Mouse (Mus musculus) midbrain, postnatal 0 days (tissue): Measurements from ENCODE around the gene Fscn1. TPM values are rescaled to one million over a fixed set of nuclear protein-coding genes. Genes with fewer than 3 reads are reported as not detected.
A peak's percentile ranks its signal among the peaks of the same experiment; 100 is the strongest.

Experiments used
- ATAC-seq: fragments of 200-750 bp; cut with Nextera tagmentation; 2 replicates; pipeline ENCODE4 v1.8.0; 2017; ENCODE audit warnings: moderate number of reproducible peaks, mild to moderate bottlenecking, moderate TSS enrichment, moderate library complexity; ENCODE audit not compliant: low FRiP score
- DNase-seq: peaks from one replicate; pipeline ENCODE4 v3.0.0-alpha.2; 2015; ENCODE audit warnings: low spot score
- H3K27ac ChIP-seq: fragments of 300-500 bp; sonication (generic); 2 replicates; pipeline ENCODE4 v1.5.1; 2014; ENCODE audit warnings: low read depth, mild to moderate bottlenecking, low read length, mixed read lengths
- H3K27me3 ChIP-seq: fragments of 300-500 bp; sonication (generic); 2 replicates; pipeline ENCODE4 v1.6.1; 2014; ENCODE audit warnings: low read length, control low read depth, mixed read lengths; ENCODE audit not compliant: insufficient read depth
- H3K36me3 ChIP-seq: fragments of 300-500 bp; sonication (generic); 2 replicates; pipeline ENCODE4 v1.6.1; 2014; ENCODE audit warnings: low read length, control low read depth, mixed read lengths; ENCODE audit not compliant: insufficient read depth
- H3K4me1 ChIP-seq: fragments of 300-500 bp; sonication (generic); 2 replicates; pipeline ENCODE4 v1.6.1; 2014; ENCODE audit warnings: mild to moderate bottlenecking, control low read depth, antibody characterized with exemption, low read length, mixed read lengths; ENCODE audit not compliant: insufficient read depth
- H3K4me2 ChIP-seq: fragments of 300-500 bp; sonication (generic); 2 replicates; pipeline ENCODE4 v1.6.1; 2014; ENCODE audit warnings: low read depth, mild to moderate bottlenecking, low read length, mixed read lengths; ENCODE audit not compliant: poor library complexity, severe bottlenecking
- H3K4me3 ChIP-seq: fragments of 300-500 bp; sonication (generic); 2 replicates; pipeline ENCODE4 v1.5.1; 2014; ENCODE audit warnings: low read depth, mild to moderate bottlenecking, low read length, moderate library complexity
- H3K9ac ChIP-seq: fragments of 300-500 bp; sonication (generic); replicated peaks from 2 replicates; pipeline ENCODE4 v1.6.1; 2014; ENCODE audit warnings: mild to moderate bottlenecking, low read length, moderate library complexity, mixed read lengths; ENCODE audit not compliant: poor library complexity, severe bottlenecking
- H3K9me3 ChIP-seq: fragments of 300-500 bp; sonication (generic); 2 replicates; pipeline ENCODE4 v1.6.1; 2016; ENCODE audit warnings: low read length, control low read depth
- CTCF ChIP-seq: IDR thresholded peaks from 2 replicates; pipeline ENCODE4 v1.5.1; 2016; ENCODE audit warnings: antibody characterized with exemption, mild to moderate bottlenecking
- WGBS: fragments of 180-500 bp; shearing (Covaris S2); extraction: QIAGEN DNeasy Blood & Tissue Kit; methylation state at CpG from one replicate; pipeline ENCODE4 v1.1.7; 2014; 5-methylcytosine and 5-hydroxymethylcytosine counted together
- polyA plus RNA-seq: library from polyadenylated mRNA; unstranded; fragments of >200 nt; fragmentation: Nextera tagmentation; extraction: Ambion mirVana; gene quantifications from 2 replicates; pipeline ENCODE4 v1.2.1, GENCODE M21; 2015
- total RNA-seq: library from RNA; depleted of rRNA; stranded (reverse); fragments of >200 nt; gene quantifications from 2 replicates; pipeline ENCODE4 v1.2.3, GENCODE M21; 2014

The Fscn1 gene
- total and polyA plus RNA-seq, 2 experiments from 2014 or later, result 504 to 616 TPM

DNA sequence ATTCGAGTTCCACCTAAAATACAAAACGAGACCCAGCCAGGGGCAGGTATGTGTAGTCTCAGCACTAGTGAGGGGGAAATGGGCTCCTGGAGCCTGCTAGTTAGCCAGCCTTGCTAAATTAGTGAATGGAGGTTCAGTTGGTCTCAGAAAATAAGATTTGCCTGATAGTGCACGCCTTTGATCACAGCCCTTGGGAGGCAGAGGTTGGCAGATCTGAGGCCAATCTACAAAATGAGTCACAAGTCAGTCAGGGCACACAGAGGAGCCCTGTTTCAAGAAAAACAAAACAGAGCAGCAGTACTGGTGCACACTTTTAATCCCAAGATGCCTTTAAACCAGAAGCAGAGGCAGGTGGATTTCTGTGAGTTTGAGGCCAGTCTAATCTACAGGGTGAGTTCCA is 29.0 kb downstream of the Fscn1 start:
- no peak overlapping the region for H3K27ac ChIP-seq
- ATAC-seq (no peak), DNase-seq (no peak)
- no peaks in the 10 kb centered on the region for H3K4me1 ChIP-seq
- H3K9ac ChIP-seq, result no peak overlapping the region
- 90% methylated on average over 3 of the region's 3 CpGs for WGBS
- H3K9me3 ChIP-seq, result no peaks in the 10 kb centered on the region
- no peak overlapping the region for H3K4me3 ChIP-seq
- TF ChIP-seq CTCF, result no peak
- H3K36me3 ChIP-seq, result peaks cover 25% of the 10 kb centered on the region
- no peak overlapping the region for H3K4me2 ChIP-seq
- H3K27me3 ChIP-seq, result no peaks in the 10 kb centered on the region

DNA sequence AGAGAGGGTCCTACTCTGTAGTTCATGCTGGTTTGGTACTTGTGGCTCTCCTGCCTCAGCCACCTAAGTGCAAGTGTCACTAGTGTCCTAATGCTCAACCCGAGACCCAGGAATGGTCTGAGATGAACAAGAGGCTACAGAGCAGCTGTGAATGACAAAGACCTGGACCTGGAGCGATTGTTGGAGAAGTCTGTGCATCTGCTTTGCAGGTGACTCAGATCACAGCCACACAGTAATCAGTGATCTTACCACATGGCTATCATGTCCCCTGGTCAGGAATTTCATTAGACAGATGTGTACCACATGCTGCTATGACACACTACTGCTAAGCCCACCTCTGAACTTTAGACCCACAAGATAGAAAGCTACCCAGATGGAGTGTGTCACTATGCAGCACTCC is 34.6 kb downstream of the Fscn1 start:
- TF ChIP-seq CTCF, result no peak
- no peak overlapping the region for H3K4me3 ChIP-seq
- no peaks in the 10 kb centered on the region for H3K27me3 ChIP-seq
- peaks cover 28% of the 10 kb centered on the region for H3K36me3 ChIP-seq
- no peaks in the 10 kb centered on the region for H3K9me3 ChIP-seq
- 90% methylated on average over 2 of the region's 2 CpGs for WGBS
- no peak for ATAC-seq
- no peak for DNase-seq
- no peaks in the 10 kb centered on the region for H3K4me1 ChIP-seq
- no peak overlapping the region for H3K27ac ChIP-seq
- H3K4me2 ChIP-seq, result no peak overlapping the region
- H3K9ac ChIP-seq, result no peak overlapping the region

DNA sequence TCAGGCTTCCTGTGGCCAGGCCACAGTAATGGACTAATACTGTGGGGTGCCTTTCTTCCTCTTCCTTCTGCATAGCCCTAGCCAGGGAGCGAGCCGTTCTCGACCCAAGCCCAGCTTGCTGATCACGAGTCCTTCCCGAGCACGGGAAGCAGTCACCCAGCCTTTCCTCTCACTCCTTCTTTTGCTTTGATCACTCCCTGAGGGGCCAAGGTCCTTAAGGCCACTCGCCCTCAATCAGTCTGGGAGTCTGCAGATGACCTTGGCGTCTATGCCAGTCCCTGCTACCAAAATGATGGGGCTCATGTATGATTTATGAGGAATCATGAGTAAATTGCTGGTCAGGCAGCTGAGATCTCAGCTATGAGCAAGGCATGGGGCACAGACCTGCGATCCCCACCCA is 37.4 kb downstream of the Fscn1 start:
- Histone ChIP-seq H3K4me3 (no peak overlapping the region), H3K9ac (no peak overlapping the region), H3K27ac (no peak overlapping the region), H3K9me3 (no peaks in the 10 kb centered on the region), H3K4me1 (no peaks in the 10 kb centered on the region), H3K4me2 (no peak overlapping the region), H3K36me3 (peaks cover 12% of the 10 kb centered on the region), H3K27me3 (no peaks in the 10 kb centered on the region)
- ATAC-seq (no peak), DNase-seq (no peak)
- TF ChIP-seq CTCF, result no peak
- 81% methylated on average over 9 of the region's 9 CpGs for WGBS

DNA sequence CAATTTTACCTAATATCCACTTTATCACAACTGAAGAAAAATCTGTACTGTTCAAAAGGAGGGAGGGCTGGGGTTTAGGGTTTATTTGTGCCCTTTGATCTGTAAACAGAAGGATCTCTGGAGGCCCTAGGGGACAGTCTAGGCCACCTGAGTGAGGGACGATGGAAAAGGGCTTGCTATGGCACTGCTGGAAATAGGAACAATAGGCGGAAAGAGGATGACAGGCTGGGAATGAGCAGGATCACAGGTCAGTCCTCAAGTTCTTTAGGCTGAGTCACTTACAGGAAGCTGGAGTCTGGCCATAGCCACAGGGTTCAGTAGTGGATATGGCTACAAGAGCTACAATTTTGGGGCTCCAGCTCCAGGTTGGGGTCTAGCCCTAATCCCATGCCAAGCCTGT is 38.0 kb downstream of the Fscn1 start:
- H3K9me3 ChIP-seq, result no peaks in the 10 kb centered on the region
- no peak overlapping the region for H3K9ac ChIP-seq
- 43% methylated on average over 2 of the region's 2 CpGs for WGBS
- no peaks in the 10 kb centered on the region for H3K27me3 ChIP-seq
- no peaks in the 10 kb centered on the region for H3K4me1 ChIP-seq
- ATAC-seq (no peak), DNase-seq (no peak)
- H3K4me3 ChIP-seq, result no peak overlapping the region
- H3K27ac ChIP-seq, result no peak overlapping the region
- TF ChIP-seq CTCF, result no peak
- H3K4me2 ChIP-seq, result no peak overlapping the region
- peaks cover 6% of the 10 kb centered on the region; the same call in 1 of the 2 replicates for H3K36me3 ChIP-seq

DNA sequence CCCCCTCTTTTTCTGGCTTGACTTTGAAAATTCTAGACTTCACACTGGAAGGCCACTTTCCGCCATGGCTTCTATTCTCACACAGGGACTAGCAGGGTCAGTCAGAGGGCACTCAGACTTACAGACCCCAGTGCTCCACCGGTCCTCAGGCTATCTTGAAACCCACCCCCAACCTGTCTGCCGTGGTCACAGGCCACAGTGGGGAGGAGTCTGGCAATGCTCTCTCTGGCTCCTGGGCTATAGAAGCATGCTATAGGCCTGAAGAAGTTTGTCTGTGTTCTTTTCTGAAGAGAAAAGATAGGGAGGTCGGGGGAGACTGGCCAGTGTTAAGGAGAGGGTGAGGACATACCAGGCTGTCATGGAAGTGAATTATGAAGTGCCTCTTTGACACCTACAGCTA is 39.9 kb downstream of the Fscn1 start:
- no peaks in the 10 kb centered on the region for H3K4me1 ChIP-seq
- H3K27me3 ChIP-seq, result no peaks in the 10 kb centered on the region
- no peak overlapping the region; the same call in 1 of the 2 replicates for H3K27ac ChIP-seq
- 67% methylated on average over 4 of the region's 4 CpGs for WGBS
- ATAC-seq, result no peak
- 0 out of 2 replicates have a peak, but pooled peaks cover 3% of the 10 kb centered on the region for H3K36me3 ChIP-seq
- no peaks in the 10 kb centered on the region for H3K9me3 ChIP-seq
- no peak overlapping the region for H3K4me3 ChIP-seq
- H3K4me2 ChIP-seq, result no peak overlapping the region
- no peak for TF ChIP-seq CTCF
- no peak for DNase-seq
- no peak overlapping the region for H3K9ac ChIP-seq

DNA sequence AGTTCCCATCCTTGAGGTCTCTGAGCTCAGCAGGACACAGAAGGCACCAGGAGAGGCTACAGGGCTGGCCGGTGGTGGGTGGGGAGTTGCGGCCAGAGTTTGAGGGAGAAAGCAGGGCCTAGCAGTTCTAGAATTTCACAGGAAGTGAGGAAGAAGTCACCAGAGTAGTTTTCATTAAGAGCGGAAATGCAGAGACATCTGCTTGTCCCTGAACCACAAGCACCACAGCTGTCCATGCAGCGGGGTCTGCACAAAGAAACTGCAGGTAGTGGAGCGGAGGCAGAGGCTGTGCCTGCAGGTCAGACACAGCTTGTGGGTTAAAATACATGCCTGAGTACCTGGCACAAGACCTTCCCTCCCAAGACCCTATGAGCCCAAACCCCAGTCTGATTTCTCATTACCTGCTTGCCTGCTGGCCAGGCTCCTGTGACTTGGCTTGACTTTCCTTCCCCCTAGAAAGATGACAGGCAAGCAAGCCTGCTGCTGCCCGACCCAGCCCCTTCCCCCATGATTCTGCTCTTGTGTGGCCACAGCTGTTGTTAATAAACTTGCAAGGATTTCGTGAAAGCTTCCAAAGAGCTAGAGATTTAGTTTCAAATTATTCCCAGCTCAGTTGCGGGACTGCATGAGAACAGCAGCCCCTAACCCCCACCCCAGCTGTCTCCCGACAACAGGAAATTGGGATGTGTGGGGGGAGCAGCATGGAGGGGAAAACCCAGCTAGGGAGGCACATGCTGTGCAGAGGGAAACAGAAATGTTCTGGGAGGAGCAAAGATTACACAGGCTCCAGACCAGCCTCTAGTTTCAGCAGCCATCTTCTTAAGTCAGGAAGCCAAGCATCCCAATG is 40.7 kb downstream of the Fscn1 start:
- WGBS, result 57% methylated on average over 9 of the region's 9 CpGs
- Histone ChIP-seq H3K4me1 (no peaks in the 10 kb centered on the region), H3K4me2 (no peak overlapping the region), H3K4me3 (no peak overlapping the region), H3K9ac (no peak overlapping the region; the same call in 1 of the 2 replicates), H3K9me3 (no peaks in the 10 kb centered on the region), H3K27ac (peak overlapping the region; percentile 48), H3K27me3 (no peaks in the 10 kb centered on the region), H3K36me3 (0 out of 2 replicates have a peak, but pooled peaks cover 3% of the 10 kb centered on the region)
- DNase-seq, result peak; percentile 49
- TF ChIP-seq CTCF, result no peak
- no peak for ATAC-seq
